Comparison of ENCODE assay signal across 14 mouse cellular contexts in the genomic region with DNA sequence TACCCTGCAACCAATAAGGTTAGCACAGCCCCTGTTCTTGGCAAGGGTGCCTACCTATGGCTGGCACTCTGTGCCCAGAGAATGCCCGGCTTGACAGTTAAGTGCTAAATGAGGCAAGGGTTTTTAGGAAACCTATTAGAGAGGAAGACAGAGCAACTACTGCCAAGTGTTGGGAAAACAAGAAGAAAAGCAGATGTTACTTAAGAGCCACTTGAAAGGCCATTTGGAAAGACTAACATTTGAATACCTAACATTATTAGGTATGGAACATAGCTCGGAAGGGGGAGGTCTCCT. TPM values are rescaled to one million over a fixed set of nuclear protein-coding genes. Genes with fewer than 3 reads are reported as not detected.
DNase-seq lines count a peak whose midpoint lies in the region; ATAC-seq and TF ChIP-seq lines count a peak whose summit lies in the region.
"Had no signal": no experiment of that assay in that cellular context is flagged by ENCODE, and none has a peak within 500 bp of the region (broad histone marks: within the 10 kb centered on the region; RNA-seq: fewer than 3 reads in every experiment).

No protein-coding gene starts in this region.

- DNase-seq in embryonic facial prominence, embryonic 10.5 days (ENCODE audit: low spot score): no peak
- DNase-seq in layer of hippocampus, adult 2 months (ENCODE audit: low spot score in 2 of 2): no peak
- DNase-seq in layer of hippocampus, postnatal 36 days: no peak
- DNase-seq in MN1 (ENCODE audit: low spot score): peak; percentile 65
- DNase-seq in gastrocnemius, postnatal 10 days: no peak
- no peak for DNase-seq in cerebellum, adult 9-11 months
- DNase-seq: adrenal gland, postnatal 14 days; cerebellum, adult 9-10 months; gastrocnemius, postnatal 25 days; lung, adult 18-20 months; thymus, postnatal 4 days had no signal

- H3K36me3 ChIP-seq in embryonic facial prominence, embryonic 13.5 days: no peaks in the 10 kb centered on the region
- H3K36me3 ChIP-seq in embryonic facial prominence, embryonic 10.5 days (replicated peaks): no peaks in the 10 kb centered on the region
- no peaks in the 10 kb centered on the region for H3K36me3 ChIP-seq in limb, embryonic 12.5 days
- H3K36me3 ChIP-seq: hindbrain, embryonic 15.5 days had no signal

- no peak overlapping the region for H3K4me3 ChIP-seq in embryonic facial prominence, embryonic 13.5 days
- H3K4me3 ChIP-seq in embryonic facial prominence, embryonic 10.5 days: no peak overlapping the region
- peak overlapping the region; percentile 83; the same call in 1 of the 2 replicates for H3K4me3 ChIP-seq in layer of hippocampus, adult 2 months
- H3K4me3 ChIP-seq in limb, embryonic 12.5 days (replicated peaks): no peak overlapping the region

- WGBS in embryonic facial prominence, embryonic 13.5 days: 78% methylated on average over 2 of the region's 2 CpGs
- WGBS in embryonic facial prominence, embryonic 10.5 days: 92% methylated on average over 2 of the region's 2 CpGs
- 88% methylated on average over 2 of the region's 2 CpGs for WGBS in limb, embryonic 12.5 days

- peaks cover 8% of the 10 kb centered on the region; the same call in 1 of the 2 replicates for H3K4me1 ChIP-seq in embryonic facial prominence, embryonic 13.5 days
- H3K4me1 ChIP-seq in embryonic facial prominence, embryonic 10.5 days: peaks cover 23% of the 10 kb centered on the region; the same call in 1 of the 2 replicates
- H3K4me1 ChIP-seq in limb, embryonic 12.5 days (replicated peaks): peaks cover 3% of the 10 kb centered on the region; the same call in 1 of the 2 replicates

- H3K9ac ChIP-seq in embryonic facial prominence, embryonic 13.5 days: no peak overlapping the region
- H3K9ac ChIP-seq in limb, embryonic 12.5 days (replicated peaks): no peak overlapping the region
- H3K9ac ChIP-seq: hindbrain, embryonic 15.5 days had no signal

- no peaks in the 10 kb centered on the region for H3K27me3 ChIP-seq in embryonic facial prominence, embryonic 13.5 days
- peaks cover 11% of the 10 kb centered on the region for H3K27me3 ChIP-seq in embryonic facial prominence, embryonic 10.5 days (replicated peaks; ENCODE audit: low read depth, poor library complexity, severe bottlenecking)
- no peaks in the 10 kb centered on the region for H3K27me3 ChIP-seq in limb, embryonic 12.5 days
- H3K27me3 ChIP-seq: hindbrain, embryonic 15.5 days had no signal

- no peaks in the 10 kb centered on the region for H3K9me3 ChIP-seq in embryonic facial prominence, embryonic 13.5 days
- H3K9me3 ChIP-seq in embryonic facial prominence, embryonic 10.5 days: no peaks in the 10 kb centered on the region
- H3K9me3 ChIP-seq in limb, embryonic 12.5 days: no peaks in the 10 kb centered on the region
- H3K9me3 ChIP-seq: hindbrain, embryonic 15.5 days had no signal

- no peak overlapping the region for H3K27ac ChIP-seq in embryonic facial prominence, embryonic 13.5 days
- H3K27ac ChIP-seq in embryonic facial prominence, embryonic 10.5 days (replicated peaks): no peak overlapping the region
- peak overlapping the region; percentile 87; the same call in 1 of the 2 replicates for H3K27ac ChIP-seq in layer of hippocampus, adult 2 months
- no peak overlapping the region for H3K27ac ChIP-seq in limb, embryonic 12.5 days
- H3K27ac ChIP-seq: hindbrain, embryonic 15.5 days had no signal

- ATAC-seq in embryonic facial prominence, embryonic 13.5 days (ENCODE audit: insufficient number of reproducible peaks, insufficient read depth, low FRiP score, low TSS enrichment, low read depth): no peak
- no peak for ATAC-seq in limb, embryonic 12.5 days (ENCODE audit: insufficient number of reproducible peaks, insufficient read depth, low FRiP score, low TSS enrichment, low read depth)

- no peak for TF ChIP-seq CTCF in layer of hippocampus, adult 2 months (conservative IDR thresholded peaks at IDR 0.05)

- 0 out of 2 replicates have a peak overlapping the region, but pooled peaks have one; percentile 91 for H3K4me2 ChIP-seq in embryonic facial prominence, embryonic 13.5 days
- peak overlapping the region; percentile 86; the same call in 1 of the 2 replicates for H3K4me2 ChIP-seq in limb, embryonic 12.5 days

RNA-seq across cellular contexts. Expression of a gene that starts 1.3 kb away (rescaled TPM):
- polyA plus RNA-seq in embryonic facial prominence, embryonic 13.5 days (2015; fragmentation: Nextera tagmentation; extraction: Ambion mirVana): 26.8 and 33.4 TPM in 2 replicates
- polyA plus RNA-seq in embryonic facial prominence, embryonic 10.5 days (2016; fragmentation: Nextera tagmentation; extraction: Ambion mirVana): 14.1 and 18.4 TPM in 2 replicates
- total RNA-seq in layer of hippocampus, adult 2 months (2021): 100 to 1,000 TPM; 118 to 124 TPM
- total RNA-seq in layer of hippocampus, postnatal 36 days (2021): 100 to 1,000 TPM; 117 to 122 TPM
- polyA plus RNA-seq in limb, embryonic 12.5 days (2016; fragmentation: Nextera tagmentation; extraction: Ambion mirVana): 26.5 and 28.4 TPM in 2 replicates
- 10 to 100 TPM; 16.2 to 25.9 TPM for total RNA-seq in gastrocnemius, postnatal 10 days (2021)

RNA-seq across cellular contexts. Expression of a gene that starts 44.0 kb away (rescaled TPM):
- 7.0 and 9.4 TPM in 2 replicates for polyA plus RNA-seq in embryonic facial prominence, embryonic 13.5 days (2015; fragmentation: Nextera tagmentation; extraction: Ambion mirVana)
- 5.6 and 6.8 TPM in 2 replicates for polyA plus RNA-seq in embryonic facial prominence, embryonic 10.5 days (2016; fragmentation: Nextera tagmentation; extraction: Ambion mirVana)
- 100 to 1,000 TPM; 744 to 746 TPM for total RNA-seq in layer of hippocampus, adult 2 months (2021)
- 100 to 1,000 TPM; 689 to 742 TPM for total RNA-seq in layer of hippocampus, postnatal 36 days (2021)
- polyA plus RNA-seq in limb, embryonic 12.5 days (2016; fragmentation: Nextera tagmentation; extraction: Ambion mirVana): 5.8 and 6.8 TPM in 2 replicates
- total RNA-seq in gastrocnemius, postnatal 10 days (2021): 1 to 10 TPM; 6.4 to 8.2 TPM

RNA-seq across cellular contexts. Expression of a gene that starts 59.1 kb away (rescaled TPM):
- 32.7 and 38.0 TPM in 2 replicates for polyA plus RNA-seq in embryonic facial prominence, embryonic 13.5 days (2015; fragmentation: Nextera tagmentation; extraction: Ambion mirVana)
- polyA plus RNA-seq in embryonic facial prominence, embryonic 10.5 days (2016; fragmentation: Nextera tagmentation; extraction: Ambion mirVana): 40.9 and 43.5 TPM in 2 replicates
- 10 to 100 TPM; 30.0 to 31.2 TPM for total RNA-seq in layer of hippocampus, adult 2 months (2021)
- 10 to 100 TPM; 27.3 to 30.4 TPM for total RNA-seq in layer of hippocampus, postnatal 36 days (2021)
- 35.3 and 39.3 TPM in 2 replicates for polyA plus RNA-seq in limb, embryonic 12.5 days (2016; fragmentation: Nextera tagmentation; extraction: Ambion mirVana)
- 10 to 100 TPM; 32.2 to 35.5 TPM for total RNA-seq in gastrocnemius, postnatal 10 days (2021)

RNA-seq across cellular contexts. Expression of a gene that starts 59.1 kb away (rescaled TPM):
- polyA plus RNA-seq in embryonic facial prominence, embryonic 13.5 days (2015; fragmentation: Nextera tagmentation; extraction: Ambion mirVana): 80.2 and 80.6 TPM in 2 replicates
- 64.1 and 66.6 TPM in 2 replicates for polyA plus RNA-seq in embryonic facial prominence, embryonic 10.5 days (2016; fragmentation: Nextera tagmentation; extraction: Ambion mirVana)
- total RNA-seq in layer of hippocampus, adult 2 months (2021): 10 to 100 TPM; 51.3 to 52.3 TPM
- 10 to 100 TPM; 44.5 to 49.0 TPM for total RNA-seq in layer of hippocampus, postnatal 36 days (2021)
- 66.5 and 67.8 TPM in 2 replicates for polyA plus RNA-seq in limb, embryonic 12.5 days (2016; fragmentation: Nextera tagmentation; extraction: Ambion mirVana)
- total RNA-seq in gastrocnemius, postnatal 10 days (2021): 10 to 100 TPM; 77.3 to 84.0 TPM

Comparison
In these comparisons a context has a peak if more than half of its experiments do, and no peak if none do; other contexts are left out.
1. RNA of a gene that starts 1.3 kb away (total RNA-seq): 118 to 124 TPM in layer of hippocampus, adult 2 months and 117 to 122 TPM in layer of hippocampus, postnatal 36 days; 16.2 to 25.9 TPM in gastrocnemius, postnatal 10 days; every median in the first group is over 4 times any median in the second.
2. RNA of a gene that starts 44.0 kb away (total RNA-seq): 744 to 746 TPM in layer of hippocampus, adult 2 months and 689 to 742 TPM in layer of hippocampus, postnatal 36 days; 6.4 to 8.2 TPM in gastrocnemius, postnatal 10 days; every median in the first group is over 10 times any median in the second.